Mouse (Mus musculus): Measurements from ENCODE around the gene Swap70. TPM values are rescaled to one million over a fixed set of nuclear protein-coding genes. Genes with fewer than 3 reads are reported as not detected.
A peak's percentile ranks its signal among the peaks of the same experiment; 100 is the strongest.

The Swap70 gene
- polyA plus RNA-seq, 1 experiment from 2014 or later, result 22.7 TPM

DNA sequence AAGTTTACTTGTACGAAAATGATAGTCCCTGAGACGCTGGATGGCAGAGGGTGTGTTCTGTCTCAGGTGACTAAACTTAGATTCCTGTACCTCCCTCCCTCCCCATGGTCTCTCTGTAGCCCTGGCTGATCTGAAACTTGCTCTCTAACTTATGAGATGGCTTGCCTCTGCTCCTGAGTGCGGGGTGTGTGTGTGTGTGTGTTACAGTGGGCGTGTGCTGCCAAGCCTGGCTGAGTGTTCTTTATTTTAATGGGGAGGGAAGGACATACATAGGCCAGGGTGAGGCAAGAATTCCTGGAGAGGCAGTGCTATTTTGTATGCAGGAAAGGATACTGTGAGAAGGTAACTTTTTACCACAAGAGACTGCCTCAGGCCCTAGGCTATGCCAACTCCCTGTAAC lies 95.9 kb downstream of the Swap70 start:
- no peak overlapping the region for H3K9ac ChIP-seq (replicated peaks; ENCODE audit: low read length)
- H3K4me1 ChIP-seq (ENCODE audit: control insufficient read depth, insufficient read depth, low read length), result no peaks in the 10 kb centered on the region
- H3K27me3 ChIP-seq (ENCODE audit: control insufficient read depth, insufficient read depth, low read length), result no peaks in the 10 kb centered on the region
- H3K36me3 ChIP-seq (replicated peaks; ENCODE audit: control insufficient read depth, insufficient read depth, low read depth, low read length), result peaks cover 2% of the 10 kb centered on the region
- H3K4me3 ChIP-seq (ENCODE audit: low read depth, low read length), result no peak overlapping the region
- no peaks in the 10 kb centered on the region for H3K9me3 ChIP-seq (replicated peaks; ENCODE audit: control insufficient read depth, low read length)
- H3K4me2 ChIP-seq (ENCODE audit: low read depth, low read length), result no peak overlapping the region
- 91% methylated on average over 4 of the region's 4 CpGs for WGBS
- DNase-seq (ENCODE audit: low spot score), result no peak
- H3K27ac ChIP-seq (replicated peaks; ENCODE audit: low read depth, low read length), result no peak overlapping the region
- ATAC-seq (replicated peaks; ENCODE audit: insufficient number of reproducible peaks, low FRiP score, low TSS enrichment, low read depth), result no peak

- H3K27me3 ChIP-seq (ENCODE audit: control insufficient read depth, insufficient read depth, low read length), result no peaks in the 10 kb centered on the region
- 79% methylated on average over 6 of the region's 6 CpGs for WGBS
- no peaks in the 10 kb centered on the region for H3K9me3 ChIP-seq (replicated peaks; ENCODE audit: control insufficient read depth, low read length)
- ATAC-seq (replicated peaks; ENCODE audit: insufficient number of reproducible peaks, low FRiP score, low TSS enrichment, low read depth) (no peak), DNase-seq (ENCODE audit: low spot score) (peak; percentile 5)
- H3K9ac ChIP-seq (replicated peaks; ENCODE audit: low read length), result no peak overlapping the region
- H3K36me3 ChIP-seq (replicated peaks; ENCODE audit: control insufficient read depth, insufficient read depth, low read depth, low read length), result peaks cover 2% of the 10 kb centered on the region
- no peak overlapping the region for H3K4me2 ChIP-seq (ENCODE audit: low read depth, low read length)
- H3K4me1 ChIP-seq (ENCODE audit: control insufficient read depth, insufficient read depth, low read length), result no peaks in the 10 kb centered on the region
- H3K27ac ChIP-seq (replicated peaks; ENCODE audit: low read depth, low read length), result no peak overlapping the region; the same call in 1 of the 2 replicates
- no peak overlapping the region for H3K4me3 ChIP-seq (ENCODE audit: low read depth, low read length)
These were observed 97.5 kb downstream of the Swap70 start for GRCm38 (mm10) chr7:110318971-110319519.

- H3K27me3 ChIP-seq (ENCODE audit: control insufficient read depth, insufficient read depth, low read length), result no peaks in the 10 kb centered on the region
- H3K9ac ChIP-seq (replicated peaks; ENCODE audit: low read length), result no peak overlapping the region
- H3K4me1 ChIP-seq (ENCODE audit: control insufficient read depth, insufficient read depth, low read length), result no peaks in the 10 kb centered on the region
- H3K4me2 ChIP-seq (ENCODE audit: low read depth, low read length), result no peak overlapping the region
- H3K27ac ChIP-seq (replicated peaks; ENCODE audit: low read depth, low read length), result no peak overlapping the region
- 81% methylated on average over 5 of the region's 5 CpGs for WGBS
- no peak for ATAC-seq (replicated peaks; ENCODE audit: insufficient number of reproducible peaks, low FRiP score, low TSS enrichment, low read depth)
- H3K36me3 ChIP-seq (replicated peaks; ENCODE audit: control insufficient read depth, insufficient read depth, low read depth, low read length), result peaks cover 2% of the 10 kb centered on the region
- DNase-seq (ENCODE audit: low spot score), result no peak
- H3K4me3 ChIP-seq (ENCODE audit: low read depth, low read length), result no peak overlapping the region
- no peaks in the 10 kb centered on the region for H3K9me3 ChIP-seq (replicated peaks; ENCODE audit: control insufficient read depth, low read length)
These were observed 99.6 kb downstream of the Swap70 start for GRCm38 (mm10) chr7:110321106-110321505.

- H3K36me3 ChIP-seq (replicated peaks; ENCODE audit: control insufficient read depth, insufficient read depth, low read depth, low read length), result peaks cover 2% of the 10 kb centered on the region
- no peaks in the 10 kb centered on the region for H3K9me3 ChIP-seq (replicated peaks; ENCODE audit: control insufficient read depth, low read length)
- no peaks in the 10 kb centered on the region for H3K27me3 ChIP-seq (ENCODE audit: control insufficient read depth, insufficient read depth, low read length)
- no peak overlapping the region for H3K4me3 ChIP-seq (ENCODE audit: low read depth, low read length)
- DNase-seq (ENCODE audit: low spot score) (no peak), ATAC-seq (replicated peaks; ENCODE audit: insufficient number of reproducible peaks, low FRiP score, low TSS enrichment, low read depth) (no peak)
- H3K9ac ChIP-seq (replicated peaks; ENCODE audit: low read length), result no peak overlapping the region
- no peak overlapping the region for H3K4me2 ChIP-seq (ENCODE audit: low read depth, low read length)
- 89% methylated on average over 1 of the region's 1 CpGs for WGBS
- H3K27ac ChIP-seq (replicated peaks; ENCODE audit: low read depth, low read length), result no peak overlapping the region
- H3K4me1 ChIP-seq (ENCODE audit: control insufficient read depth, insufficient read depth, low read length), result no peaks in the 10 kb centered on the region
These were observed 103.3 kb downstream of the Swap70 start for GRCm38 (mm10) chr7:110324852-110325251.

DNA sequence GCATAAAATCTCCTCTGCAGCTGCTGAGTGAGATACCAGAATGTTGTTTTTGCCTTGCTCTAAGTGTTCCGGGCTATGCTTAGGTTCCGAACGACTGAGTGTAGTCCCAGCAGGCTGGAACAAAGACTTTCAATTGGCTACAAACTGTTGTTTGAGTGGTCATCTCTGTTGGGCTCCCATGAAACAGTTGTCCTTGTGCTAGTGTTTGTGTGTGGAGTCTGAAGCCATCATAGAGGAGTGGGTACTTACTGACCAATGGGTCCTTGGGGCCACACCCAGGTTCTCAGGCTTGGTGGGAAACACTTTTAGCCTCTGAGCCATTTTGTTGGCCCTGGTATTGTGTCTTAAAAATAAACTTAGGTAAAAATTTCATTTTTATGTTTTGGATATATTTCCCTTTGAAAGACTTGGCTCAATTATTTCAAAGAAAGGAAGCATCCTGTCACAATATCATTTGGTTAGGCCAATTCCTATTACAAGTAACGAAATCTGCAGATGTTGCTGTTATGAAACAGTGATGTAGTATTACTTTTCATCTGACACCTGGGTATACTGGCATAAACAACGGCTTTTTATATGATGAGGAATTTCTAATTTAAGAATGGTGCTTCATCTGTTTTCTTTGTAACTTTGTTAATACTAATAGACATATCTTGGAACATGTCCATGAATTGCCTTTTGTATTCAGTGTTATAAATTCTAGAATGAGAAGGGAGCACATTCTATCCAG lies 104.0 kb downstream of the Swap70 start:
- no peak overlapping the region for H3K27ac ChIP-seq (replicated peaks; ENCODE audit: low read depth, low read length)
- H3K4me1 ChIP-seq (ENCODE audit: control insufficient read depth, insufficient read depth, low read length), result no peaks in the 10 kb centered on the region
- H3K27me3 ChIP-seq (ENCODE audit: control insufficient read depth, insufficient read depth, low read length), result no peaks in the 10 kb centered on the region
- WGBS, result 91% methylated on average over 5 of the region's 5 CpGs
- no peak overlapping the region for H3K9ac ChIP-seq (replicated peaks; ENCODE audit: low read length)
- H3K4me2 ChIP-seq (ENCODE audit: low read depth, low read length), result no peak overlapping the region
- DNase-seq (ENCODE audit: low spot score) (no peak), ATAC-seq (replicated peaks; ENCODE audit: insufficient number of reproducible peaks, low FRiP score, low TSS enrichment, low read depth) (no peak)
- no peak overlapping the region for H3K4me3 ChIP-seq (ENCODE audit: low read depth, low read length)
- H3K36me3 ChIP-seq (replicated peaks; ENCODE audit: control insufficient read depth, insufficient read depth, low read depth, low read length), result peaks cover 2% of the 10 kb centered on the region; the same call in 1 of the 2 replicates
- H3K9me3 ChIP-seq (replicated peaks; ENCODE audit: control insufficient read depth, low read length), result no peaks in the 10 kb centered on the region

Other genes with a start within 250 kb of the Swap70 start
- gene Tmem41b, start 234.8 kb upstream of the Swap70 start, polyA plus RNA-seq (2014; fragmentation: Nextera tagmentation; extraction: Ambion mirVana), result 82.3 and 88.9 TPM in 2 replicates
- gene Ipo7, start 203.4 kb upstream of the Swap70 start, polyA plus RNA-seq (2014; fragmentation: Nextera tagmentation; extraction: Ambion mirVana), result 27.1 and 29.9 TPM in 2 replicates
- 27.5 and 28.3 TPM in 2 replicates for gene Zfp143, start 160.5 kb upstream of the Swap70 start, polyA plus RNA-seq (2014; fragmentation: Nextera tagmentation; extraction: Ambion mirVana)
- gene Wee1, start 99.7 kb upstream of the Swap70 start, polyA plus RNA-seq (2014; fragmentation: Nextera tagmentation; extraction: Ambion mirVana), result 37.7 and 42.7 TPM in 2 replicates

All from embryonic facial prominence, embryonic 11.5 days (tissue).